Mouse (Mus musculus): ENCODE results near the gene Trim5. TPM values are rescaled to one million over a fixed set of nuclear protein-coding genes. Genes with fewer than 3 reads are reported as not detected.
"Not testable (repeated sequence)": the region's sequence is repeated elsewhere in the genome, so short reads cannot be mapped to it uniquely, and the experiment has no call there.

The Trim5 gene
- total RNA-seq (2017): 16.7 to 39.3 TPM (median 25.4 TPM) in 3 replicates

DNA sequence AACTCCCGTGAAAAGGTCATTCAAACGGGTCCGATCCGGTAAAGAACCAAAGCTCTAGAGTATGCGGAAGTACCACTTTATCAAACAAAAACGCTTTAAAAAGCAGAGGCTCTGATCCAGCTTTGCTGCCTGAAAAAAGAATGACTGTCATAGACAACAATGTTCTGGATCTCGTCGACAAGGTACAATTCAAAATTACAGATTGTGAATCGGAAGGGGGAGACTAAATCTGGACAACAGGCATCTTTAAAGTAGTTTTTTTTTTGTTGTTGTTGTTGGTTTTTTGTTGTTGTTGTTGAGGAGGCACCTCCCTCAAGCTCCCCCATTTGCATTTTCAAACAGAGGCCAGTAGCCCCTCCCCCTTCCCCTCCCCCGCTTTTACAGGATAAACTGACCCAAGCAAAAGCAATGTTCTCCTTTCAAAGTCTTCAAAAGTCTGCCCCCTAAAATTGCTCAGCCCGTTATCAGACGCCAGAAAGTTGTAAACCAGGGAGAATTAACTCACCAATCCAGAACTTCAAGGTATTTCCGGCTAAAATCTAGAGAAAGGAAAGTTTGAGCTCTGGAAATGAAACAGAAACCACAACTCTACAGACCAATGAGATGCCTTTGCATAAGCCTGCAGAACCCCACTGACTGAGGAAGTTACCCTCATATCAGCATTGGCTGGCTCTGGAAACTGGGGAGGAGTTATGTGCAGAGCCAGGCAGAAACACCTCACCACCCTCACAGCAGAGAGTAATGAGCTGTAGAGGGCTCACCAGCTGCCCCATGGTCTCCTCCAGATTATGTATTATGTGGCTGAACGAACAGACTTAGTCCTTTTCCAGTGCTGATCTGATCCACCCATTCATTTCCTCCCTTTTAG, at the start of gene Trim5:
TSS of gene Trim5 (minus strand) at position 519 of the 868 bp plus-strand sequence.
- peak; percentile 98 for ATAC-seq (replicated peaks; ENCODE audit: insufficient number of reproducible peaks, low FRiP score, low TSS enrichment, poor library complexity, severe bottlenecking)

DNA sequence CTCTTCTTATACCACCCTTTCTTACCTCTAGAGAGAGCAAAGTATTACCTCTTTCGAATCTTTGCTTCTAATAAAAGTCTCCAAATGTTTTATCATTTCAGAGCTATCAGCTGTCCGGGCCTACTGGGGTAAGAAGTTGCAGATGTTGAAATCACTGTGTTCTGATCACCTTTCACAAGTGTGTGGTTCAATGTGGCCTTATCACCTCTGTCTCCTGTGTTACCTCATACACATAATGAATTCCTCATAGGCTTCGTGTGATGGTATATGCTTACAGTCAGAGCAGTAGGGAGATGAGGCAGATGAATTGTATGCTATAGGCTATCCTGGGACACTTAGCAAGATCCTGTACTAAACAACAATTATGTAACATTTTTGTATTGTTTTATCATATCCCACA, 47.7 kb upstream of the Trim5 start:
- ATAC-seq (replicated peaks; ENCODE audit: insufficient number of reproducible peaks, low FRiP score, low TSS enrichment, poor library complexity, severe bottlenecking): peak; percentile 53; the same call in 1 of the 2 replicates

DNA sequence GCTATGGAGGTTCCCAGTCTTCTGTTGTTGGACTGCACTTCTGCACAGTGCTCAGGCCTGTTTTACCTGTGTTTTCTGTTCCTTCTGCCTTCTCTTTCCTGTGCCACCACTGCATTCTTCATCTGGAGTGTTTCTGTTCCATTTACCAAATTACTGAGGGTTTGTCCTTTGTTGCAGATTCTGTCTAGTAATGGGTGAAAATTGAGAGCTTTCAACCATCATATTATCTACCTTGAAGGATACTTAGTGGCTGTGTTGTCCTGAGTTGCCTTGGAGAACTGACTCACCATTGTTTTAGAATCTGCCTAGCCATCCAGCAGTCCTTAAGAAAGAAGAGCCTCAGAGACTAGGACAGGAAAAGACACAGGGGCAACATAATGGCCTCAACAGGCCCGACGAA, 41.3 kb upstream of the Trim5 start, which contains the start of gene Trim34b:
TSS of gene Trim34b (plus strand) at position 301 of the 400 bp plus-strand sequence.
- ATAC-seq (replicated peaks; ENCODE audit: insufficient number of reproducible peaks, low FRiP score, low TSS enrichment, poor library complexity, severe bottlenecking): not testable (repeated sequence)

DNA sequence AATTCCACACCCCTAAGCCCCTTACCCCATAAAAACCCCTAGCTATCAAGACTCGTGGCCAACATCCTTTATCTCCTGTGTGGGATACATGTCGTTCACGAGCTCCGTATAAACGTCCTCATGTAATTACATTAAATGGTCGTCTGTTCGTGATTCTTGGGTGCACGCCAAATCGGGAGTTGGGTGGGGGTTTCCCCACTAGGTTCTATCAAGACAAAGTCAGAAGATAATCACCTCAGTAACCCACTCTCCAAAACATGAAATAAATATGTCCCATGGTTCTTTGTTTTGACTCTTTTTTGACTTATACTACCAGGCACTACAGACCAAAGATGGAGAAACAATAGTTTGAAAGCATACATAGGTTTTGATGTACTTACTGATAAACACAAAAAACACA, 34.1 kb upstream of the Trim5 start:
- ATAC-seq (replicated peaks; ENCODE audit: insufficient number of reproducible peaks, low FRiP score, low TSS enrichment, poor library complexity, severe bottlenecking): no peak

DNA sequence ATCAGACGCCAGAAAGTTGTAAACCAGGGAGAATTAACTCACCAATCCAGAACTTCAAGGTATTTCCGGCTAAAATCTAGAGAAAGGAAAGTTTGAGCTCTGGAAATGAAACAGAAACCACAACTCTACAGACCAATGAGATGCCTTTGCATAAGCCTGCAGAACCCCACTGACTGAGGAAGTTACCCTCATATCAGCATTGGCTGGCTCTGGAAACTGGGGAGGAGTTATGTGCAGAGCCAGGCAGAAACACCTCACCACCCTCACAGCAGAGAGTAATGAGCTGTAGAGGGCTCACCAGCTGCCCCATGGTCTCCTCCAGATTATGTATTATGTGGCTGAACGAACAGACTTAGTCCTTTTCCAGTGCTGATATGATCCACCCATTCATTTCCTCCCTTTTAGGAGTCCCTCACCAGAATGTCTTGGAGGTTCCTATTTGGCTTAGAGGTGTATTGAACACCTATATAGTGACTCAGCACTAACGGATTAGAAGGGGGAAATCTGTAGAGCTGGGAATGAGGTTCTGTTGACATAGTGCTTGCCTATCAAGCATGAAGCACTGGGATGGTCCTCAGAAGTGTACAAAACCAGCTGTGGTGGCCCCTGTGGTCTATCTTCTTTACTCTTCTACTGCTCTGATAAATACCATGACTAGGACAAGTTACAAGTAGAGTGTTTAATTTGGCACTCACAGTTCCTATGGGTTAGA, 27.6 kb upstream of the Trim5 start, which contains the start of gene Trim12a:
TSS of gene Trim12a (minus strand) at position 98 of the 712 bp plus-strand sequence.
- peak; percentile 94 for ATAC-seq (replicated peaks; ENCODE audit: insufficient number of reproducible peaks, low FRiP score, low TSS enrichment, poor library complexity, severe bottlenecking)

DNA sequence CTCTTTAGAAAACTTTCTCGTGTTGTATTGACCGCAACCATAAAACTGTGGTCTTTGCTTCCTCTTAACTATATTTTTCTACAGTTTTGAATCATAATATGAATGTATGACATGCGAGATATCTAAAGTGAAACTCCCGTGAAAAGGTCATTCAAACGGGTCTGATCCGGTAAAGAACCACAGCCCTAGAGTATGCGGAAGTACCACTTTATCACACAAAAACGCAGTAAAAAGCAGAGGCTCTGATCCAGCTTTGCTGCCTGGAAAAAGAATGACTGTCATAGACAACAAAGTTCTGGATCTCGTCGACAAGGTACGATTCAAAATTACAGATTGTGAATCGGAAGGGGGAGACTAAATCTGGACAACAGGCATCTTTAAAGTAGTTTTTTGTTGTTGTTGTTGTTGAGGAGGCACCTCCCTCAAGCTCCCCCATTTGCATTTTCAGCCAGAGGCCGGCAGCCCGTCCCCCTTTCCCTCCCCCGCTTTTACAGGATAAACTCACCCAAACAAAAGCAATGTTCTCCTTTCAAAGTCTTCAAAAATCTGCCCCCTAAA, 27.0 kb upstream of the Trim5 start:
- peak; percentile 75 for ATAC-seq (replicated peaks; ENCODE audit: insufficient number of reproducible peaks, low FRiP score, low TSS enrichment, poor library complexity, severe bottlenecking)

DNA sequence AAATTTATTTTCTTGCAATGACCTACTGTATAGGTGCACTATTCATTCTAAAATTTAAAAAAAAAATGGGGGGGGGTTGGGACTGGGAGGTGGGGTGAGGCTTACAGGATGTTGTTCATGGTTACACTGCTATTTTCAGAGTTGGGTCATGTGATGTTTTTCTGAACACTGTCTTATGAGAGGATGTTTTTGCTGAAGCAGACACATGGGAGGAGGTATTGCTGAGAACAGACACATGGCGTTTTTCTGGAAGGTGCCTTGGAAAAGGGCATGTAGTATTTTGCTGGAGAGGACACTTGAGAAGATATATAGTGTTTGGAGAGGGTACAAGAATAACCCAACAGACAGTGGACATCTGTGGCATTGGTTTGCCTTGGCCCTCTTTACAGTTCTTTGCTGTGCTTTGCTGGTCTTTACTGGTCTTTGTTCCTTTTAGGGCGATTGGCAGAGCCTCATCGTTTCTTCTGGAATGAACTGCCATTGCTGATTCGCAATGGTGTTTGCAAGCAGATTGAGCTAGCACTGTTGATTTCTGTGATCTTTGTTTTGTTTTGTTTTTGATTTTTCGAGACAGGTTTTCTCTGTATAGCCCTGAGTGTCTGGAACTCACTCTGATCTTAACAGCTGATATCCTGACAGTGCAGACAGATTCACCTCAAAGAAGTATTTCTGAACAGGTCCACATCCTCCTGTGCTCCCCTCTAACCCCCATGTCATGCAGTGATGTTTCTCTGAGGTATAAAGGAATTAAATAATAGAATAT, 3.9 kb upstream of the Trim5 start:
- ATAC-seq (replicated peaks; ENCODE audit: insufficient number of reproducible peaks, low FRiP score, low TSS enrichment, poor library complexity, severe bottlenecking): no peak

DNA sequence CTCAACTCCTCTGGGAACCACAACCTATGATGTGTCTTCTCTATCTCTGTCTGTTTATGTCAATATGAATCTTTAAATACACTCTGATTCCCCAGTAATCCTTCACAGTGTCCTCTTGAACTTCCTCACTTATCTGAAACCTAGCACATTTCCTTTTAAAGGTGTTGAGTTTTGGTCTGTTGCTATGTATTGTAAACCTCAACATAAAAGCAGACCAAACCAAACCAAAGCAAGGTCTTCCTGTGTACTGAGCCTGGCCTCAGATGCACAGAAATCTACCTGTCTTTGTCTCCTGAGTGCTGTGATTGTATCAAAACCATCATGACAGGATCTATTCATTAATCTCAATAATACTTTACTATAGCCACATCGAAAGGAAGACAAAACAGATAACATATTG, 2.7 kb upstream of the Trim5 start:
- no peak for ATAC-seq (replicated peaks; ENCODE audit: insufficient number of reproducible peaks, low FRiP score, low TSS enrichment, poor library complexity, severe bottlenecking)

DNA sequence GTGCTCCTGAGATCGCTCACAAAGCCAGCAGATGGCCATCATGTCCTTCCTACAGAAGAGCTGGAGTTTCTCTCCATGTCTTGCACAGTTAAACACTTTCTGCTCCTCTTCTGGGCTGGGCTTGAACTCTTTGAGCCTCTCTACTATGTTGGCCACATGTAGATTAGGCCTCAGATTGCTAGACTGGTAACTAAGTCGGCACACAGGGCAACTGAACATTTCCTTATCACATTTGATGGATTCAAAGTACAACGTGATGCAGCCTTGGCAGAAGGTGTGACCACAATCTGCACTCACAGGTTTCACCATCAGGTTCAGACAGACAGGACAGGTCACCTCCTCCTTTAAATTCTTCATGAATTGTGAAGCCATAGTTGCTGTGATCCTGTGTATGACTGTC, 8.5 kb downstream of the Trim5 start:
- ATAC-seq (replicated peaks; ENCODE audit: insufficient number of reproducible peaks, low FRiP score, low TSS enrichment, poor library complexity, severe bottlenecking): not testable (repeated sequence)

DNA sequence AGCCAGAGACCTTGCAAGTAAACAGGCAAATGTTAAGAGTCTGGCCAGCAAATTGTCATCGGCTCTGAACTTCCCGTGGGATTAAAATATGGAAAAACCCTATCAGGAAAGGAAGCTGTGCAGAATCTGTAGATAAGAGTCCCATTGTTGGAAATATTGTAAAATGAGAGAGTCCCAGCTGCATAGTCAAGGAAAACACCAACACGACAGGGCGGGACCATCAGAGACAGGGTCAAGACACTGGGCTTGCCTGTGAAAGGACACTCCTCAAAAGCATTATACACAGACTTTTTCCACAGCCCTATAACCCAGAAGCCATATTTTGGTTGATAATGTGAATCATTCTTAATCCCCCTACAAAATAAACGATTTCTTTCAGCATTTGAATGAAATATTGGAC, 22.6 kb downstream of the Trim5 start:
- not testable (repeated sequence) for ATAC-seq (replicated peaks; ENCODE audit: insufficient number of reproducible peaks, low FRiP score, low TSS enrichment, poor library complexity, severe bottlenecking)

DNA sequence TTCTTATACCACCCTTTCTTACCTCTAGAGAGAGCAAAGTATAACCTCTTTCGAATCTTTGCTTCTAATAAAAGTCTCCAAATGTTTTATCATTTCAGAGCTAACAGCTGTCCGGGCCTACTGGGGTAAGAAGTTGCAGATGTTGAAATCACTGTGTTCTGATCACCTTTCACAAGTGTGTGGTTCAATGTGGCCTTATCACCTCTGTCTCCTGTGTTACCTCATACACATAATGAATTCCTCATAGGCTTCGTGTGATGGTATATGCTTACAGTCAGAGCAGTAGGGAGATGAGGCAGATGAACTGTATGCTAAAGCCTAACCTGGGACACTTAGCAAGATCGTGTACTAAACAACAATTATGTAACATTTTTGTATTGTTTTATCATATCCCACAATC, 27.5 kb downstream of the Trim5 start:
- ATAC-seq (replicated peaks; ENCODE audit: insufficient number of reproducible peaks, low FRiP score, low TSS enrichment, poor library complexity, severe bottlenecking): not testable (repeated sequence)

DNA sequence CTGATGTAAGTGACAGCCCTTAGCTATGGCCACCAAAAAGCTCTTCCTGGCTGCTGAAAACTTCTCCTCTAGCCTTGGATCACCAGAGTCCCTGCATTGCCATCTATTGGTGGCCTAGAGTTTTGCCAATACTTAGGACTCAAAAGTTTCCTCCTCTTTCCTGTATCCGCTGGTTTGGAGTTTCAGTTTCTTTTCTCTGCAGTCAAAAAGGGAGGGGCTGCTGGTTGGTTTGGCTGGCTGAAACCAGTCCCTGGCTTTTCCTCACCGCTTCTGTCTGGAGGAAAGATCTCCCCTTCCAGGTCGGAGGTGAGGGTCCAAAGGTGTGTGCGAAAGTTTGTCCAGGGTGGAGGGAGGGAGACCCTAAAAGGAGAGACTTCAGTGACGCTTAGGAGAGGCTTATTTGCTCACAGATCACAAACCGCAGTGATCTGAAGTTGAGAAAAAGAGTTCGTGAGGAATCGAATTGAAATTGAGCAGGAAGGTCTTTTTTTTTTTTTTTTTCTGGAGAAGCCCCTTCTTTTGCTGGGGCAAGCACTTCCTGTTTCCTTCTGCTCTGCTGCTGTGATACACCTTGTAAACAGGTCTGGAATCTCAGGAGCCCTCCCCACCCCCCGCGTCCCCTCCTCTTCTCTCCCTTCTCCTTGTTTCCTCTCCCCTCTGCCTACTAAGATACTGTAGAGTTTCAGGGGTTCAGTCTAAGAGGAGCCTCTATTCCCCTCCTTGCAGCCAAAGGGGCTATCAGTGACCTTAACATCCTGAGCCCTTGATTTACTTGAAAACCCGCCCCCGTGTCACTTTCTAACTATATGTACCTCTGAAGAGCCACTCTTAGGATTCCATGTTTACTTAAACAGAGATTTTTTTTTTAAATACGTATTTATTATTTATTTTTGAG, 43.4 kb downstream of the Trim5 start, which contains the start of gene Trim34a:
TSS of gene Trim34a (plus strand) at position 171 of the 895 bp plus-strand sequence.
- ATAC-seq (replicated peaks; ENCODE audit: insufficient number of reproducible peaks, low FRiP score, low TSS enrichment, poor library complexity, severe bottlenecking): peak; percentile 91

DNA sequence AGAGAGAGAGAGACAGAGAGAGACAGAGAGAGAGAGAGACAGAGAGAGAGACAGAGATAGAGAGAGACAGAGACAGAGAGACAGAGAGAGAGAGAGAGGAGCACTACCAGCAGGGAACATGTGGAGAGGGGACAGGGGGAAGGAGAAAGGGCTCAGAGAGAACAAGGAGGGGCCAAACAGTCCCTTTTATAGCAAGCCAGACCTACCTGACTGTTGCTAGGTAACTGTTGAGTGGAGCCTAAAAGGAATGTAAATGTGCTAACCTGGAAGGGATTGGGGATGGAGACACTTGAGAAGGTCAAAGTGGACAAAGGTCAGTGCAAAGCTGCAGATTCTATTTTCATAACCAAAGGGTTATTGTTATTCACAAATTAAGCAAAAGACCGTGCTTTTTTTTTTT, 44.3 kb downstream of the Trim5 start:
- ATAC-seq (replicated peaks; ENCODE audit: insufficient number of reproducible peaks, low FRiP score, low TSS enrichment, poor library complexity, severe bottlenecking): no peak

DNA sequence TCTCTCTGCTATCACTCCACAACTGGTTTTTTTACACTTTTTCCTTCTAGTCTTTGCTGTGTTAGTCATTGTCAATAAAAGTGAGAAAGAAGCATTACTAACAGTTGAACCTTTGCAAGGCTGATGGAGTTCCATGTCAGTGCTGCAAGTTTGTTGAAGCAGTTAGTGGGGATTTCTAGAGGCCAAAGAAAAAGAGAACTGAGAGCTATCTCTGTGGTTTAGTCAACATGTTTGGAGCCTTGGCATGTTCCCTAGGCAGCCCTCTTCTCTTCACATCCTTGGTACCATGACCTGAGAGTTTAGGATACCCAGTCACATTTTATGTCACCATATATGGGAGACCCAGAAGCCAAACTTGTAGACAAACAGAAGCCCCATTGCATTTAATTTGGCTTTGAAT, 47.0 kb downstream of the Trim5 start:
- ATAC-seq (replicated peaks; ENCODE audit: insufficient number of reproducible peaks, low FRiP score, low TSS enrichment, poor library complexity, severe bottlenecking): no peak

DNA sequence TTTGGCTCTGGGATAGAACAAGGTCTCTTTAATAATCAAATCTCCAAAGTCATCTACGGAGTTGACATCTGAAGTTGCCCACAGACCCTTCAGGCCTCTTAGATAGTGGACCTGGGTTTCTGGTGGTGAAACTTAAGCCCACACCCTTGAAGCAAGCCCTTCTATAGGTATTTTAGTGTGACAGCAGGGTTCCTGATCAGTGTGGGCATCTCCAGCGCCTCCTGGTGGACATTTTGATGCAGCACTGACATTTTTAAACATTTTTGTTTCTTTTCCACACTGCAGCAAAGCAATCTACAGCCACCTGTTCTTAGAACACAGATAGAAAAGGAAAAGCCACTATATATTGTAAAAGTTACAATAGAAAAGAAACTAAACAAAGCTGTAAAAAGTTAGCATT, 56.7 kb downstream of the Trim5 start:
- peak; percentile 68; the same call in 1 of the 2 replicates for ATAC-seq (replicated peaks; ENCODE audit: insufficient number of reproducible peaks, low FRiP score, low TSS enrichment, poor library complexity, severe bottlenecking)

DNA sequence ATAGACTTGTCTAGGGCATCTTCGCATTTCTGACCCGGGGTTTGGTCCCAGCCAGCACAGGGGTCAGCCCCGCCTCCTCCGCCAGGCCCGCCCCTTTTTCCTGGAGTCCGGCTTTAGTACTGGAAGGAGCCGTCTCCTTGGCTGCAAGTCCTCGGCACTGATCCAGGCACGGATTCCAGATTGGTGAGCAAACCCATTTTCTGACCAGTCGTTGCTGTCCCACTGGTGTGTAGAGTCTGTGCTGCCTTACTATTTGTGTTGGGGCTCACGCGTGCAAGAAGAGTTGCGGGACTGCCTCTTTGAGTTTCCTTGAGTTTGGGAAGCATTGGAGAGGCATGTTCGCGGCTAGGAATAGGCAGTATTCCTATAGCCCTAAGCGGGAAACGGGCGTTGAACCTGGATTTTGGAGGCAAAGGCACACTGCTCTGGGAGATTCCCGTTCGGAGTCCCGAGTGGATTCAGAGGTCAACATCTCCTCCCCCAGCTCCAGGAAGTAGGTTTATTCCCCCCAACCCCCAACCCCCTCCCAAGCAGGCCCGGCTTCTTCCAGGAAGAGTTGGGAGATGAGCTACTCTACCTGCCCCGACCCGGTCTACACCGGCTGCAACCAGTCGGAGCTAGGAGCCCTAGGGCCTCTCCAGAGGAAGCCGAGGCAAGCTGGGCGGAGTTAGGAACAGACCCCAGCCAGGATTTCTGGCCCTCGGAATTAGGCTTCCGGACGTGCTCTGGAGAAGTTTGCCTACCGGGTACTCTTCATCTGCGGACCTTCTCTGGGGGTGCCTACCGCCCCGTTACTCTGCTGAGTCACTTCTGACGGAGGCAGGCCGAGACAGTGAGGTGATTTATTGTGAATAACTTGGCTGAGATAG, 69.0 kb downstream of the Trim5 start, which contains the start of gene Trim6:
TSS of gene Trim6 (plus strand) at position 93 of the 869 bp plus-strand sequence.
- 0 out of 2 replicates have a peak, but pooled peaks have one; percentile 22 for ATAC-seq (replicated peaks; ENCODE audit: insufficient number of reproducible peaks, low FRiP score, low TSS enrichment, poor library complexity, severe bottlenecking)

DNA sequence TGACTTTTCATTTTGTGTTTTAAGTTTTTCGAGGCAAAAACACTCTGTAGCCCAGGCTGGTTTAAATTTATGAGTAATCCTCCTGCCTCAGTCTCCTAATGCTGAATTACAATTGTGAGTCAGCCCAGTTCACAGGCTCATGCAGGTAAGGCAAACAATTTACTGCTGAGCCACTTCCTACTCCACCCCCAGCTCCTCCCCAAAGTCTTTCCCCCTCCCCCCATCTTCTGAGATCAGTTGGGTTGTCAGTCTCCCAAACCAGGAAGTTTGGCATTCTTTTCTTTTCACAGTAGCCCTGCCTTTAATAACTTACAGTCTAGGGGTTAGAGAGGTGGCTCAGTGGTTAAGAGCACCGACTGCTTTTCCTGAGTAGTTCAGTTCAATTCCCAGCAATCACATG, 70.0 kb downstream of the Trim5 start:
- no peak for ATAC-seq (replicated peaks; ENCODE audit: insufficient number of reproducible peaks, low FRiP score, low TSS enrichment, poor library complexity, severe bottlenecking)

Data from monocyte, adult 5-6 weeks (primary cell).